Mouse (Mus musculus): ENCODE data around the gene Hoxa9. TPM values are rescaled to one million over a fixed set of nuclear protein-coding genes. Genes with fewer than 3 reads are reported as not detected.

Hoxa9 gene
- polyA plus RNA-seq, 1 experiment = not detected

GRCm38 (mm10) chr6:52239625-52240388, 8.9 kb upstream of the Hoxa9 start:
- TF ChIP-seq POLR2A (IDR thresholded peaks at IDR 0.05; ENCODE audit: borderline replicate concordance, extremely low read depth, low read depth, low read length) (no peak), CTCF (IDR thresholded peaks at IDR 0.05; ENCODE audit: insufficient read depth, low read length) (no peak)
- no peak overlapping the region for H3K4me3 ChIP-seq (replicated peaks; ENCODE audit: extremely low read depth, low read depth, low read length)
- DNase-seq = no peak
- 5% methylated on average over 30 of the region's 30 CpGs for WGBS
- no peaks in the 10 kb centered on the region for H3K4me1 ChIP-seq (ENCODE audit: control insufficient read depth, insufficient read depth, low read length)

- WGBS = 16% methylated on average over 7 of the region's 7 CpGs
- no peak overlapping the region for H3K4me3 ChIP-seq (replicated peaks; ENCODE audit: extremely low read depth, low read depth, low read length)
- no peaks in the 10 kb centered on the region for H3K4me1 ChIP-seq (ENCODE audit: control insufficient read depth, insufficient read depth, low read length)
- no peak for DNase-seq
- TF ChIP-seq CTCF (IDR thresholded peaks at IDR 0.05; ENCODE audit: insufficient read depth, low read length) (no peak), POLR2A (IDR thresholded peaks at IDR 0.05; ENCODE audit: borderline replicate concordance, extremely low read depth, low read depth, low read length) (no peak)
These were observed 8.1 kb upstream of the Hoxa9 start for GRCm38 (mm10) chr6:52238976-52239375.

GRCm38 (mm10) chr6:52238155-52238545, 7.3 kb upstream of the Hoxa9 start:
- TF ChIP-seq POLR2A (IDR thresholded peaks at IDR 0.05; ENCODE audit: borderline replicate concordance, extremely low read depth, low read depth, low read length) (no peak), CTCF (IDR thresholded peaks at IDR 0.05; ENCODE audit: insufficient read depth, low read length) (no peak)
- DNase-seq = no peak

GRCm38 (mm10) chr6:52237346-52238154, 6.7 kb upstream of the Hoxa9 start:
- Histone ChIP-seq H3K4me3 (replicated peaks; ENCODE audit: extremely low read depth, low read depth, low read length) (no peak overlapping the region), H3K4me1 (ENCODE audit: control insufficient read depth, insufficient read depth, low read length) (no peaks in the 10 kb centered on the region)
- no peak for TF ChIP-seq CTCF (IDR thresholded peaks at IDR 0.05; ENCODE audit: insufficient read depth, low read length)
- no peak for TF ChIP-seq POLR2A (IDR thresholded peaks at IDR 0.05; ENCODE audit: borderline replicate concordance, extremely low read depth, low read depth, low read length)
- 28% methylated on average over 10 of the region's 10 CpGs for WGBS
- DNase-seq = no peak

More at GRCm38 (mm10) chr6:52238155-52238545, 7.3 kb upstream of the Hoxa9 start:
- no peaks in the 10 kb centered on the region for H3K4me1 ChIP-seq (ENCODE audit: control insufficient read depth, insufficient read depth, low read length)
- H3K4me3 ChIP-seq (replicated peaks; ENCODE audit: extremely low read depth, low read depth, low read length) = no peak overlapping the region
- WGBS = 12% methylated on average over 7 of the region's 7 CpGs

- H3K4me1 ChIP-seq (ENCODE audit: control insufficient read depth, insufficient read depth, low read length) = no peaks in the 10 kb centered on the region
- 32% methylated on average over 3 of the region's 3 CpGs for WGBS
- H3K4me3 ChIP-seq (replicated peaks; ENCODE audit: extremely low read depth, low read depth, low read length) = no peak overlapping the region
- TF ChIP-seq CTCF (IDR thresholded peaks at IDR 0.05; ENCODE audit: insufficient read depth, low read length) = no peak
- no peak for TF ChIP-seq POLR2A (IDR thresholded peaks at IDR 0.05; ENCODE audit: borderline replicate concordance, extremely low read depth, low read depth, low read length)
- no peak for DNase-seq
These were observed 5.9 kb upstream of the Hoxa9 start for GRCm38 (mm10) chr6:52236806-52237205.

- Histone ChIP-seq H3K4me1 (ENCODE audit: control insufficient read depth, insufficient read depth, low read length) (no peaks in the 10 kb centered on the region), H3K4me3 (replicated peaks; ENCODE audit: extremely low read depth, low read depth, low read length) (no peak overlapping the region)
- no peak for DNase-seq
- TF ChIP-seq CTCF (IDR thresholded peaks at IDR 0.05; ENCODE audit: insufficient read depth, low read length) (no peak), POLR2A (IDR thresholded peaks at IDR 0.05; ENCODE audit: borderline replicate concordance, extremely low read depth, low read depth, low read length) (no peak)
- 38% methylated on average over 6 of the region's 6 CpGs for WGBS
These were observed 5.0 kb upstream of the Hoxa9 start for GRCm38 (mm10) chr6:52235866-52236265.

GRCm38 (mm10) chr6:52235267-52235666, 4.4 kb upstream of the Hoxa9 start:
- TF ChIP-seq POLR2A (IDR thresholded peaks at IDR 0.05; ENCODE audit: borderline replicate concordance, extremely low read depth, low read depth, low read length) = no peak
- TF ChIP-seq CTCF (IDR thresholded peaks at IDR 0.05; ENCODE audit: insufficient read depth, low read length) = no peak
- Histone ChIP-seq H3K4me1 (ENCODE audit: control insufficient read depth, insufficient read depth, low read length) (no peaks in the 10 kb centered on the region), H3K4me3 (replicated peaks; ENCODE audit: extremely low read depth, low read depth, low read length) (no peak overlapping the region)
- 35% methylated on average over 9 of the region's 9 CpGs for WGBS
- no peak for DNase-seq

GRCm38 (mm10) chr6:52234428-52235140, 3.7 kb upstream of the Hoxa9 start:
- H3K4me3 ChIP-seq (replicated peaks; ENCODE audit: extremely low read depth, low read depth, low read length) = no peak overlapping the region
- WGBS = 2% methylated on average over 65 of the region's 68 CpGs
- DNase-seq = no peak
- TF ChIP-seq POLR2A (IDR thresholded peaks at IDR 0.05; ENCODE audit: borderline replicate concordance, extremely low read depth, low read depth, low read length) = no peak
- no peak for TF ChIP-seq CTCF (IDR thresholded peaks at IDR 0.05; ENCODE audit: insufficient read depth, low read length)
- H3K4me1 ChIP-seq (ENCODE audit: control insufficient read depth, insufficient read depth, low read length) = no peaks in the 10 kb centered on the region

Data from lung, adult 2 months (tissue).